Mouse (Mus musculus) heart, embryonic 12.5 days (tissue): Measurements from ENCODE around the gene Scn4b. TPM values are rescaled to one million over a fixed set of nuclear protein-coding genes. Genes with fewer than 3 reads are reported as not detected.

Source experiments
- ATAC-seq: fragments of 200-750 bp; cut with Nextera tagmentation; 2 replicates; pipeline ENCODE4 v1.8.0; 2017; ENCODE audit warnings: moderate TSS enrichment, moderate library complexity; ENCODE audit not compliant: insufficient number of reproducible peaks, low FRiP score
- H3K27ac ChIP-seq: fragments of 300-500 bp; sonication (generic); 2 replicates; pipeline ENCODE4 v1.5.1; 2016; ENCODE audit warnings: mild to moderate bottlenecking, moderate library complexity; ENCODE audit not compliant: poor library complexity, severe bottlenecking
- H3K27me3 ChIP-seq: fragments of 300-500 bp; sonication (generic); replicated peaks from 2 replicates; pipeline ENCODE4 v1.6.1; 2016; ENCODE audit warnings: mild to moderate bottlenecking, moderate library complexity
- H3K36me3 ChIP-seq: fragments of 300-500 bp; sonication (generic); 2 replicates; pipeline ENCODE4 v1.6.1; 2016; ENCODE audit warnings: mild to moderate bottlenecking, moderate library complexity
- H3K4me1 ChIP-seq: fragments of 300-500 bp; sonication (generic); replicated peaks from 2 replicates; pipeline ENCODE4 v1.6.1; 2016; ENCODE audit warnings: mild to moderate bottlenecking
- H3K4me2 ChIP-seq: fragments of 300-500 bp; sonication (generic); 2 replicates; pipeline ENCODE4 v1.6.1; 2016; ENCODE audit warnings: mild to moderate bottlenecking, moderate library complexity
- H3K4me3 ChIP-seq: fragments of 300-500 bp; sonication (generic); 2 replicates; pipeline ENCODE4 v1.5.1; 2016; ENCODE audit warnings: mild to moderate bottlenecking
- H3K9ac ChIP-seq: fragments of 300-500 bp; sonication (generic); 2 replicates; pipeline ENCODE4 v1.6.1; 2016; ENCODE audit warnings: mild to moderate bottlenecking, moderate library complexity
- H3K9me3 ChIP-seq: fragments of 300-500 bp; sonication (generic); replicated peaks from 2 replicates; pipeline ENCODE4 v1.6.1; 2016; ENCODE audit warnings: mild to moderate bottlenecking, moderate library complexity
- WGBS: fragments of 180-500 bp; shearing (Covaris S2); methylation state at CpG from one replicate; pipeline ENCODE4 v1.1.7; 2016; 5-methylcytosine and 5-hydroxymethylcytosine counted together
- polyA plus RNA-seq: library from polyadenylated mRNA; unstranded; fragments of >200 nt; fragmentation: Nextera tagmentation; extraction: Ambion mirVana; gene quantifications from 2 replicates; pipeline ENCODE4 v1.2.1, GENCODE M21; 2016

The Scn4b gene
- polyA plus RNA-seq, 1 experiment from 2014 or later: 0.91 TPM

- Histone ChIP-seq H3K27me3 (peaks cover 30% of the 10 kb centered on the region), H3K36me3 (no peaks in the 10 kb centered on the region), H3K4me2 (no peak overlapping the region), H3K4me3 (no peak overlapping the region), H3K9ac (no peak overlapping the region), H3K4me1 (peaks cover 11% of the 10 kb centered on the region; the same call in 1 of the 2 replicates), H3K9me3 (no peaks in the 10 kb centered on the region), H3K27ac (no peak overlapping the region)
- 66% methylated on average over 9 of the region's 9 CpGs for WGBS
- ATAC-seq: no peak
Observed at GRCm38 (mm10) chr9:45116819-45117218, 21.4 kb upstream of the Scn4b start.

DNA sequence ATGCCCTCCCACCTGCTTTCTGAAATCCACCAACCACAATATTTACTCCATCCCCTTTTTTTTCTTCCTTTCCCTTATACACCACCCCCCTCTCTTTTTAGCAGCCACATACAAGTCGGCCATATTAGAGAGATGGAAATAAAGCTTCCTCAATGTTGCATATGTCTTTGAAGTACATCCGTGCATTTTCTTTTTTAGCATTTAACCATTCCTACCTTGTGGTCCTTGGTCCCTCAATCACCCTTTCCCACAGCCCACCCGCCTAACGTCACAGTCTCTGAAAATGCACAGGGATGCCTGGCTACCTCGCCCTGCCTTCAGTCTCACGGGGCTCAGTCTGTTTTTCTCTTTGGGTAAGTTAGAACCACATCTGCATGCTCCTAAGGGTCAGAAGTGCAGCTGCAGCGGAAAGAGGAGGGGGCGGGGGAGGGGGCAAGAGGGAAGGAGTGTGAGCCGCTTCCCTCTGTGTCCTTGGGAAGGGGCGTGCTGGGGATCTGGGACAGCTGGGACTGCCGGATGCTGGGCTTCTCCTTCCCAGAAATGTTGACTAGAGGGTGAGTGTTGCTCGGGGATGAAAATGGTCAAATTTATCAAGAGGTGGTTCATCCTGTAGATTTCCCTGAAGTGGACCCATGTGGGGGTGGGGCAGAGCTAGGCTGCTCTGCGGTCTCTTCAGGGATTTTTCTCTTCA is 20.3 kb upstream of the Scn4b start, which contains the start of gene Scn2b:
Gene Scn2b, plus strand, starts transcription at position 42 of the 691 bp plus-strand sequence.
- Histone ChIP-seq H3K9me3 (no peaks in the 10 kb centered on the region), H3K4me3 (peak within 1 kb of the TSS; percentile 59), H3K27me3 (peaks cover 30% of the 10 kb centered on the region), H3K4me1 (peaks cover 20% of the 10 kb centered on the region), H3K27ac (peak within 1 kb of the TSS; percentile 47; the same call in 1 of the 2 replicates), H3K9ac (peak within 1 kb of the TSS; percentile 76), H3K4me2 (peak within 1 kb of the TSS; percentile 72), H3K36me3 (no peaks in the 10 kb centered on the region)
- ATAC-seq: no peak
- WGBS: under 1% methylated on average over 13 of the region's 13 CpGs

GRCm38 (mm10) chr9:45118552-45118951 is 19.6 kb upstream of the Scn4b start:
- Histone ChIP-seq H3K4me3 (peak overlapping the region; percentile 59), H3K9me3 (no peaks in the 10 kb centered on the region), H3K9ac (peak overlapping the region; percentile 76), H3K4me1 (peaks cover 20% of the 10 kb centered on the region), H3K27ac (no peak overlapping the region), H3K4me2 (peak overlapping the region; percentile 72), H3K36me3 (no peaks in the 10 kb centered on the region), H3K27me3 (peaks cover 30% of the 10 kb centered on the region)
- WGBS: 22% methylated on average over 10 of the region's 10 CpGs
- ATAC-seq: no peak

DNA sequence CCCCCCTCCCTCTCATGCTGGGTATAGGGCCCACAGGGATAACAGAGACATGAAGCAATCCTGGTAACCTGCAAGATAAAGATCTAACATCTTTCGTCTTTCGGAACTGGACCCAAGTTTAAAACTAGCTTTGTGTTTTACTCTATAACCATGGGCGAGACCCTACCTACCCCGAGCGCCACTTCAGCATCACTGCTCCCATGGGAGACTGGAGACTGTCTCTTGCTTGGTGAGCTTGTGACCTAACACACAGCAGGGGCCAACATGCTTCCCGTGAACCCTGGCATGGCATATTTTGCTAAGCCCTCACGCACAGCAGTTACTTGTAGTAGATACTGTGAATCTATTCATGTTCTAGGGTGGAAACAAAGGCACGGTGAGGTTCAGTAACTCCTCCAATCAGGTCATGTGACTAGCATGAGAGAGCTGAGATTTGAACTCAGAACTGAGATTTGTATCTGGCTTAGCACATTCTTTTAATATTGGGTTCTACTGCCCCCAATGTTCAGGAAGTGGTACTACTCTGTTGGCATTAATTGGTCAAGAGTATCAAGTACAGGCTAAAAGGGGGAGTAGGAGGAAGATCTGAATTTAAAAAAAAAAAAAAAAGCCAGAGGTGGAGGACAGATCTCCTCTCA is 18.8 kb upstream of the Scn4b start:
- WGBS: 86% methylated on average over 8 of the region's 8 CpGs
- H3K9me3 ChIP-seq: no peaks in the 10 kb centered on the region
- no peaks in the 10 kb centered on the region for H3K36me3 ChIP-seq
- H3K27me3 ChIP-seq: peaks cover 28% of the 10 kb centered on the region
- H3K4me1 ChIP-seq: peaks cover 20% of the 10 kb centered on the region
- no peak overlapping the region for H3K27ac ChIP-seq
- no peak overlapping the region for H3K9ac ChIP-seq
- no peak overlapping the region for H3K4me2 ChIP-seq
- no peak for ATAC-seq
- H3K4me3 ChIP-seq: no peak overlapping the region

DNA sequence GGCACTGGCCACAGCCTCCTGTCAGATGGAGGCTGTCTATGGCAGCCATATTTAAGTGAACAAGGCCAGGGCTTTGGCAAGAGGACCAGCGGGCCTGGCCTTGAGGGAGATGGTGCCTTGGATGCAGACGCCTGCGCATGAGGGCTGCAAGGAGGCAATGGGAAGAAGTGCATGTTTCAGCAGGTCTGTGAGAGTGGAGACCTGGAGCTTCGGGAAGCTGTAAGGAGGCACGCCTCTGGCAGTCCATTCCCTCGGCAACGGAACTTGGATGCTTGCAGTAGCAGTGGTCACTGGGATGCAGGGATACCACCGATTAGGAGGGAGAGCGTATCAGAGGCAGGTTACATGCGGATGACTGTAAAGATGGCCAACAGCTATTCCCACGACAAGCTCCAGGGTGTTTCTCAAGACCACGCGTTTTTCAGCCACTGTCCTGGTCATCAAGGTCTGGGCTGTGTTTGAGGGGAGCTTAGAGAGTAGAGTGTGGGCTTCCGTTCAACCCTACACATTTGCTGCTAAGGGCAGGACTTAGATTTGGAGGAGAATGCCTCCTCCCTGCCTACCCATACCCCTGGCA is 18.2 kb upstream of the Scn4b start:
- ATAC-seq: no peak
- no peaks in the 10 kb centered on the region for H3K36me3 ChIP-seq
- no peak overlapping the region for H3K4me2 ChIP-seq
- no peak overlapping the region for H3K27ac ChIP-seq
- no peaks in the 10 kb centered on the region for H3K9me3 ChIP-seq
- H3K4me3 ChIP-seq: no peak overlapping the region
- no peak overlapping the region for H3K9ac ChIP-seq
- H3K27me3 ChIP-seq: peaks cover 27% of the 10 kb centered on the region
- H3K4me1 ChIP-seq: peaks cover 20% of the 10 kb centered on the region
- WGBS: 86% methylated on average over 14 of the region's 14 CpGs

- no peak overlapping the region for H3K4me3 ChIP-seq
- no peaks in the 10 kb centered on the region for H3K36me3 ChIP-seq
- no peak overlapping the region for H3K27ac ChIP-seq
- no peak overlapping the region for H3K9ac ChIP-seq
- H3K9me3 ChIP-seq: no peaks in the 10 kb centered on the region
- 82% methylated on average over 6 of the region's 6 CpGs for whole genome bisulfite sequencing
- no peak for ATAC-seq
- H3K4me2 ChIP-seq: no peak overlapping the region
- peaks cover 27% of the 10 kb centered on the region for H3K27me3 ChIP-seq
- H3K4me1 ChIP-seq: peaks cover 20% of the 10 kb centered on the region
Observed at GRCm38 (mm10) chr9:45120567-45120966, 17.6 kb upstream of the Scn4b start.

- no peak overlapping the region for H3K4me2 ChIP-seq
- no peak overlapping the region for H3K27ac ChIP-seq
- H3K9me3 ChIP-seq: no peaks in the 10 kb centered on the region
- H3K27me3 ChIP-seq: peaks cover 26% of the 10 kb centered on the region
- H3K9ac ChIP-seq: no peak overlapping the region
- H3K4me3 ChIP-seq: no peak overlapping the region
- 49% methylated on average over 6 of the region's 6 CpGs for WGBS
- H3K36me3 ChIP-seq: no peaks in the 10 kb centered on the region
- H3K4me1 ChIP-seq: peaks cover 16% of the 10 kb centered on the region
- ATAC-seq: no peak
Observed at GRCm38 (mm10) chr9:45121001-45121400, 17.2 kb upstream of the Scn4b start.

DNA sequence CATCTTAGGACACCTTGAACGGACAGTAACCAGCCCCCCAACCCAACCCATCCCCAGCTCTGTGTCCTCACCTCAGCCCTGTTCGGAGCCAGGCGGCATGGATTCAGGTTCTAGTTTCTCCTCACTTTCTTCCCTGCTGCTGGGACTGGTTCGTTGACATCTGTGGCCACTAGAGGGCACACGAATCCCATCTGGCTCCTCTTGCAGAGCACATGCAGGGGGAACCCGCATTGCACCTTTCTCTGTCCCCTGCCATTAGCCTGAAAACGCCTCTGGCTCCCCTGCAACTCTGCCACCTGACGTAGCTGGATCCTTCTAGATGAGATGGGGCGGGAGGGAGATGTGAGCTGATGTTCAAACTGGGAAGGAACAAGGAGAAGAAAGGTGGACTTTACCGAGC is 16.4 kb upstream of the Scn4b start:
- ATAC-seq: peak; percentile 16; the same call in 1 of the 2 replicates
- 2% methylated on average over 10 of the region's 10 CpGs for WGBS

DNA sequence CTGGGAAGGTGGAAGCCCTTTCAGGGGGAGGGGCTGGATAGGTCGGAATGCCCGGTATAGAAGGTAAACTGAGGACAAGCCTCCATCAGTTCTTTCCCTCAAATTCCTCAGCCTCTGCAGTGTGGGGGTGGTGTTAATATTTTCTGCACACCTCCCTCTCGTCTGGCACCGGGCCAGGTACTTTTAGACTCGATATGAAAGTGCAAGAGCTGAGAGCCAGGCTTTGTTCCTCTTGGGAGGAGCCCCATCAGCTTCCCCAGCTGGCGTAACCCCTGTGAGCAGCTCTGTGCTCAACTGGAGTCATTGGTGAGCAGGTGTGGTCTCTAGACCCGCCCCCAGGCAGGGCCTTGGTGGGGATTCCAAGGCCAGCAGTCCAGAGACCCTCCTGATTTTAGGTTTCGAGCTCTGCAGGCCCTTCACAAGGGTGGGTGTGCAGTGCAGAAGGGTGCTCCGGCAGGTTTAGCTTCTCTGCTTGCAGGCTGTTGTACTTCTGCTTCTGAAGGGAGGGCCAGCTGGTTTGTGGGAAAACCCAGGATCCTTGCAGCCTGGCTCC is 15.9 kb upstream of the Scn4b start:
- peak overlapping the region; percentile 67 for H3K4me2 ChIP-seq
- H3K4me1 ChIP-seq: peaks cover 13% of the 10 kb centered on the region
- H3K9ac ChIP-seq: peak overlapping the region; percentile 28; the same call in 1 of the 2 replicates
- ATAC-seq: peak; percentile 30
- no peaks in the 10 kb centered on the region for H3K9me3 ChIP-seq
- H3K27ac ChIP-seq: no peak overlapping the region
- peaks cover 23% of the 10 kb centered on the region for H3K27me3 ChIP-seq
- H3K4me3 ChIP-seq: peak overlapping the region; percentile 33
- no peaks in the 10 kb centered on the region for H3K36me3 ChIP-seq
- WGBS: 23% methylated on average over 9 of the region's 9 CpGs

More for the DNA sequence above, 16.4 kb upstream of the Scn4b start:
- Histone ChIP-seq H3K36me3 (no peaks in the 10 kb centered on the region), H3K27me3 (peaks cover 27% of the 10 kb centered on the region), H3K4me2 (peak overlapping the region; percentile 67), H3K27ac (no peak overlapping the region), H3K9me3 (no peaks in the 10 kb centered on the region), H3K4me3 (peak overlapping the region; percentile 33), H3K4me1 (peaks cover 13% of the 10 kb centered on the region), H3K9ac (peak overlapping the region; percentile 28; the same call in 1 of the 2 replicates)

GRCm38 (mm10) chr9:45125211-45125610 is 13.0 kb upstream of the Scn4b start:
- Histone ChIP-seq H3K27ac (no peak overlapping the region), H3K9ac (no peak overlapping the region), H3K27me3 (peaks cover 30% of the 10 kb centered on the region), H3K9me3 (no peaks in the 10 kb centered on the region), H3K36me3 (no peaks in the 10 kb centered on the region), H3K4me2 (no peak overlapping the region), H3K4me3 (no peak overlapping the region), H3K4me1 (peaks cover 9% of the 10 kb centered on the region)
- WGBS: 84% methylated on average over 14 of the region's 14 CpGs
- ATAC-seq: no peak

DNA sequence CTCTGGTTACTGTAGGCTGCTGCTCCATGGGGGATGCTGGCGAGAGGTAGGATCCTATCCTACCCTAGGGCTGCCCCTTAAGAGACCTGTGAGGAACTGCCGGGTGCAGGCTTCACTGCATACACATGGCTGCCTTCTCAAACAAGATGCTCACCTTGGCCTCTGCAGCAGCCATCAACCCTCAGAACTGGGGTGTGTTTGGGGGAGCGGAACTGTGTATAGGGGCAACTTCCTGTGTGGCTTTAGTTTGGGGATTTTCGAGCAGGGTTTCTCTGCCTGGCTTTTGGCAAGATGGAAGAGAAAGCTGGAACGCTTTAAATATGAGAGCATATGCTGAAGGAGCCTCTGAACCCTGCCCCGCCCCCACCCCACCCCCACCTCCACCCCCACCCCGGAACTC is 11.3 kb upstream of the Scn4b start:
- Histone ChIP-seq H3K4me3 (no peak overlapping the region), H3K36me3 (no peaks in the 10 kb centered on the region), H3K27me3 (peaks cover 33% of the 10 kb centered on the region), H3K4me1 (peaks cover 8% of the 10 kb centered on the region), H3K9ac (no peak overlapping the region), H3K4me2 (no peak overlapping the region), H3K27ac (no peak overlapping the region), H3K9me3 (no peaks in the 10 kb centered on the region)
- ATAC-seq: no peak
- WGBS: 43% methylated on average over 7 of the region's 7 CpGs
